Mouse (Mus musculus) cortical plate, adult 2 months (tissue): ENCODE data around the gene Cfc1.

ENCODE experiments used
- CTCF ChIP-seq: fragments of 200-500 bp; IDR thresholded peaks from 2 replicates; pipeline ENCODE4 v1.5.1; 2011; ENCODE audit warnings: mild to moderate bottlenecking, control low read depth, low read length; ENCODE audit not compliant: insufficient read depth; ENCODE audit errors: extremely low read depth
- POLR2A ChIP-seq: fragments of 200-500 bp; IDR thresholded peaks from 2 replicates; pipeline ENCODE4 v1.6.1; 2011; ENCODE audit warnings: mild to moderate bottlenecking, low read length, control low read depth; ENCODE audit not compliant: insufficient read depth; ENCODE audit errors: extremely low read depth

DNA sequence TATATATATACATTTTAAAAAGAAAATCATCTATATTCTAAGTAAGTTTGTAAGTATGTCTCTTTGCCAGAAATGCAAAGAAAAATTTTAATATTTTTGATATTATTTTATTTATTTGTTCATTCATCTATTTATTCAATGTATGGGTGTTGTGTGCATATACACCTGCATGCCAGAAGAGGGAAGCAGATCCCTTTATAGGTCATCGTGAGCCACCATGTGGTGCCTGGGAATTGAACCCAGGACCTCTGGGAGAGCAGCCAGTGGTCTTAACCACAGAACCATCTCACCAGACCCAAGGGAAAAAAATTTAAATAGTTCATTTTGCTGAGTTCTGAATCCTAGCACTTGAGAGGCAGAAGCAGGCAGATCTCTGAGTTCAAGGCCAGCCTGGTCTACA is 17.2 kb upstream of the Cfc1 start:
- TF ChIP-seq CTCF (no peak), POLR2A (no peak)
